ENCODE assay signal across 13 mouse cellular contexts in genomic region chr6:36955293-36955692, GRCm38 (mm10).
A peak's percentile ranks its signal among the peaks of the same experiment; 100 is the strongest.
DNase-seq lines count a peak whose midpoint lies in the region; ATAC-seq and TF ChIP-seq lines count a peak whose summit lies in the region.
"Had no signal": no experiment of that assay in that cellular context is flagged by ENCODE, and none has a peak within 500 bp of the region (broad histone marks: within the 10 kb centered on the region; RNA-seq: fewer than 3 reads in every experiment).

No protein-coding gene starts in this region.

- intact Hi-C loops in left cerebral cortex, postnatal 36 days (cut with DNase I): no loop called here

- no peaks in the 10 kb centered on the region for H3K36me3 ChIP-seq in forebrain, embryonic 14.5 days (ENCODE audit: control insufficient read depth, insufficient read depth, low read length)
- no peaks in the 10 kb centered on the region for H3K36me3 ChIP-seq in forebrain, embryonic 16.5 days (ENCODE audit: control insufficient read depth, insufficient read depth)
- H3K36me3 ChIP-seq in lung, embryonic 14.5 days (ENCODE audit: insufficient read depth): no peaks in the 10 kb centered on the region
- H3K36me3 ChIP-seq: embryonic facial prominence, embryonic 15.5 days; stomach, embryonic 15.5 days had no signal

- peak; percentile 51; the same call in 1 of the 2 replicates for TF ChIP-seq CTCF in lung, embryonic 14.5 days (IDR thresholded peaks at IDR 0.05; ENCODE audit: low read depth)

- 90% methylated on average over 4 of the region's 4 CpGs for WGBS in forebrain, embryonic 14.5 days
- 91% methylated on average over 4 of the region's 4 CpGs for WGBS in forebrain, embryonic 16.5 days
- 81% methylated on average over 4 of the region's 4 CpGs for WGBS in lung, embryonic 14.5 days

- H3K4me2 ChIP-seq in forebrain, embryonic 14.5 days (ENCODE audit: low read length): no peak overlapping the region
- H3K4me2 ChIP-seq in forebrain, embryonic 16.5 days (ENCODE audit: low read length): no peak overlapping the region
- no peak overlapping the region for H3K4me2 ChIP-seq in lung, embryonic 14.5 days
- H3K4me2 ChIP-seq: embryonic facial prominence, embryonic 15.5 days; stomach, embryonic 15.5 days had no signal

- no peak for ATAC-seq in forebrain, embryonic 14.5 days
- ATAC-seq in forebrain, embryonic 16.5 days: no peak
- no peak for ATAC-seq in lung, embryonic 14.5 days (ENCODE audit: insufficient read depth)
- ATAC-seq: hindbrain, embryonic 16.5 days had no signal

- DNase-seq in forebrain, embryonic 14.5 days (ENCODE audit: low spot score): peak; percentile 23
- DNase-seq in lung, embryonic 14.5 days: peak; percentile 49
- no peak for DNase-seq in lung, adult 18-20 months
- DNase-seq in c-Kit-positive CD71-positive TER-119-positive erythroid progenitor cells, embryonic 14.5 days (ENCODE audit: low spot score): peak; percentile 4
- DNase-seq in retina, embryonic 14.5 days (ENCODE audit: low spot score): peak; percentile 46
- DNase-seq in adrenal gland, adult 18-20 months (ENCODE audit: low spot score in 2 of 2): no peak
- no peak for DNase-seq in left cerebral cortex, postnatal 36 days (ENCODE audit: low spot score in 2 of 2)
- DNase-seq: gastrocnemius, postnatal 25 days had no signal

- H3K9ac ChIP-seq in forebrain, embryonic 14.5 days (ENCODE audit: low read length): no peak overlapping the region
- H3K9ac ChIP-seq in forebrain, embryonic 16.5 days (replicated peaks; ENCODE audit: low read depth, low read length): no peak overlapping the region
- H3K9ac ChIP-seq in lung, embryonic 14.5 days: no peak overlapping the region
- H3K9ac ChIP-seq: embryonic facial prominence, embryonic 15.5 days; stomach, embryonic 15.5 days had no signal

- no peak overlapping the region for H3K27ac ChIP-seq in forebrain, embryonic 14.5 days (ENCODE audit: low read depth, low read length)
- no peak overlapping the region for H3K27ac ChIP-seq in forebrain, embryonic 16.5 days (ENCODE audit: low read length)
- H3K27ac ChIP-seq in lung, embryonic 14.5 days (ENCODE audit: low read depth): no peak overlapping the region
- H3K27ac ChIP-seq: embryonic facial prominence, embryonic 15.5 days; macrophage; stomach, embryonic 15.5 days had no signal

- no peaks in the 10 kb centered on the region for H3K27me3 ChIP-seq in forebrain, embryonic 14.5 days (replicated peaks; ENCODE audit: control insufficient read depth, insufficient read depth, low read length)
- no peaks in the 10 kb centered on the region for H3K27me3 ChIP-seq in forebrain, embryonic 16.5 days (replicated peaks; ENCODE audit: control insufficient read depth, insufficient read depth, low read length)
- no peaks in the 10 kb centered on the region for H3K27me3 ChIP-seq in lung, embryonic 14.5 days (ENCODE audit: insufficient read depth, low read length)
- H3K27me3 ChIP-seq: embryonic facial prominence, embryonic 15.5 days; stomach, embryonic 15.5 days had no signal

- H3K9me3 ChIP-seq in forebrain, embryonic 14.5 days (replicated peaks; ENCODE audit: control insufficient read depth, low read length): no peaks in the 10 kb centered on the region
- H3K9me3 ChIP-seq in forebrain, embryonic 16.5 days (ENCODE audit: control insufficient read depth, low read length): no peaks in the 10 kb centered on the region
- no peaks in the 10 kb centered on the region for H3K9me3 ChIP-seq in lung, embryonic 14.5 days (ENCODE audit: low read depth, low read length)
- H3K9me3 ChIP-seq: stomach, embryonic 15.5 days had no signal

- H3K4me1 ChIP-seq in forebrain, embryonic 14.5 days (ENCODE audit: control insufficient read depth, insufficient read depth, low read length): no peaks in the 10 kb centered on the region
- H3K4me1 ChIP-seq in forebrain, embryonic 16.5 days (replicated peaks; ENCODE audit: control insufficient read depth, insufficient read depth, low read length): no peaks in the 10 kb centered on the region
- H3K4me1 ChIP-seq in lung, embryonic 14.5 days (ENCODE audit: insufficient read depth): no peaks in the 10 kb centered on the region
- H3K4me1 ChIP-seq: embryonic facial prominence, embryonic 15.5 days; stomach, embryonic 15.5 days had no signal

- no peak overlapping the region for H3K4me3 ChIP-seq in forebrain, embryonic 14.5 days (ENCODE audit: low read depth, low read length)
- no peak overlapping the region for H3K4me3 ChIP-seq in forebrain, embryonic 16.5 days (replicated peaks; ENCODE audit: low read length)
- H3K4me3 ChIP-seq in lung, embryonic 14.5 days (ENCODE audit: low read depth, low read length): no peak overlapping the region
- H3K4me3 ChIP-seq: embryonic facial prominence, embryonic 15.5 days; stomach, embryonic 15.5 days had no signal

Comparison
In these comparisons a context has a peak if more than half of its experiments do, and no peak if none do; other contexts are left out.
1. DNase-seq: peak in forebrain, embryonic 14.5 days (single experiment), lung, embryonic 14.5 days (single experiment), c-Kit-positive CD71-positive TER-119-positive erythroid progenitor cells, embryonic 14.5 days (single experiment) and retina, embryonic 14.5 days (single experiment); none in lung, adult 18-20 months (0 of 2), adrenal gland, adult 18-20 months (0 of 2) and left cerebral cortex, postnatal 36 days (0 of 2).